Mouse (Mus musculus) forebrain, embryonic 14.5 days (tissue): ENCODE data around the gene Shisa5. TPM values are rescaled to one million over a fixed set of nuclear protein-coding genes. Genes with fewer than 3 reads are reported as not detected.
A peak's percentile ranks its signal among the peaks of the same experiment; 100 is the strongest.

Source experiments
- ATAC-seq: fragments of 200-750 bp; cut with Nextera tagmentation; 2 replicates; pipeline ENCODE4 v1.8.0; 2017; ENCODE audit warnings: mild to moderate bottlenecking, moderate library complexity
- DNase-seq: peaks from one replicate; pipeline ENCODE4 v3.0.0-alpha.2; 2015; ENCODE audit warnings: low spot score
- H3K27ac ChIP-seq: fragments of 300-500 bp; sonication (generic); 2 replicates; pipeline ENCODE4 v1.5.1; 2014; ENCODE audit warnings: low read depth, mild to moderate bottlenecking, control low read depth, low read length, moderate library complexity
- H3K27me3 ChIP-seq: fragments of 300-500 bp; sonication (generic); replicated peaks from 2 replicates; pipeline ENCODE4 v1.6.1; 2014; ENCODE audit warnings: low read length, control low read depth, mixed read lengths; ENCODE audit not compliant: control insufficient read depth, insufficient read depth
- H3K36me3 ChIP-seq: fragments of 300-500 bp; sonication (generic); 2 replicates; pipeline ENCODE4 v1.6.1; 2014; ENCODE audit warnings: low read length, control low read depth; ENCODE audit not compliant: control insufficient read depth, insufficient read depth
- H3K4me1 ChIP-seq: fragments of 300-500 bp; sonication (generic); 2 replicates; pipeline ENCODE4 v1.6.1; 2014; ENCODE audit warnings: antibody characterized with exemption, low read length, control low read depth; ENCODE audit not compliant: control insufficient read depth, insufficient read depth
- H3K4me2 ChIP-seq: fragments of 300-500 bp; sonication (generic); 2 replicates; pipeline ENCODE4 v1.6.1; 2014; ENCODE audit warnings: mild to moderate bottlenecking, control low read depth, low read length
- H3K4me3 ChIP-seq: fragments of 300-500 bp; sonication (generic); 2 replicates; pipeline ENCODE4 v1.5.1; 2014; ENCODE audit warnings: low read depth, low read length, control low read depth
- H3K9ac ChIP-seq: fragments of 300-500 bp; sonication (generic); 2 replicates; pipeline ENCODE4 v1.6.1; 2014; ENCODE audit warnings: mild to moderate bottlenecking, low read length, control low read depth, moderate library complexity
- H3K9me3 ChIP-seq: fragments of 300-500 bp; sonication (generic); replicated peaks from 2 replicates; pipeline ENCODE4 v1.6.1; 2016; ENCODE audit warnings: low read length, control low read depth, mixed read lengths; ENCODE audit not compliant: control insufficient read depth
- WGBS: fragments of 180-500 bp; shearing (Covaris S2); extraction: QIAGEN DNeasy Blood & Tissue Kit; methylation state at CpG from one replicate; pipeline ENCODE4 v1.1.7; 2014; 5-methylcytosine and 5-hydroxymethylcytosine counted together
- polyA plus RNA-seq: library from polyadenylated mRNA; unstranded; fragments of >200 nt; fragmentation: Nextera tagmentation; extraction: Ambion mirVana; gene quantifications from 2 replicates; pipeline ENCODE4 v1.2.1, GENCODE M21; 2014

Gene Shisa5
- polyA plus RNA-seq, result 40.8 and 48.9 TPM in 2 replicates

DNA sequence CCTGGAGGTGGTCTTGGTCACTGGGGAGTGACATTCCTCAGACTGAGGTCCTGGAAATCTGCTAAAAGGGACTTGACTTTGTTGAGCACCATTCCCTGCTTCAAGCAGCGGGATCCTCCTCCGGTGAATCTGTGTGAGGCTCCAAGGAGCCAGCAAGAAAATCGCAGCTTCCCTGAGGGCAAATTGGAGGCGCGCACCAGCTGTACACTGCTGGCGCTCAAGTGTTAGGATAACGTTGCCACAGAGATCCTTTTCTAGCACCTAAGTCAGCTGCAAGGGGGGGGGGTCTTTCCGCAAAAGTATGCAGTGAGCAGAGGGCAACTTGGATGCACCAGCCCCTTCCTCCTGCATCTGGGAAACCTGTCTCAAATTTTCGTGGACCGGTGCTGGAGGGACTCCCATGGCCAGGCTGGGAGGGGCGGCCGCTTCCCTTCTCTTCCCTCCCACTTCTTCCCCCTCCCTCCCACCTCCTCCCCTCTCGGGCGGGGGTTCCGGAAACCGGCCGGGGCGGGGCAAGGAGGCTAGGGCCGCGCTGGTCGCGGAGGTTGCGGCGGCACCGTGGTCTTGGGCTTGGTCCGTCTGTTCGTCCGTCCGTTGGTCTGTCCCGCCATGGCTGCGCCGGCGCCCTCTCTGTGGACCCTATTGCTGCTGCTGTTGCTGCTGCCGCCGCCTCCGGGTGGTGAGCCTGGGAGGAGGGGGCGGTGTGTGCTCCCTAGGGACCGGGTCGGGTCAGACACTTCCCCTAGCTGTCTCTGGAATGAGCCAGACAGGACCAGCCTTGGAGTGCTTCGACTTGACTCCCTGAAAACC is at the start of gene Shisa5:
Gene Shisa5, plus strand, starts transcription at position 480 of the 810 bp plus-strand sequence.
- peak; percentile 65 for DNase-seq
- Histone ChIP-seq H3K4me2 (peak within 1 kb of the TSS; percentile 88), H3K9me3 (no peaks in the 10 kb centered on the region), H3K4me1 (peaks cover 5% of the 10 kb centered on the region), H3K36me3 (no peaks in the 10 kb centered on the region), H3K9ac (peak within 1 kb of the TSS; percentile 73), H3K27me3 (no peaks in the 10 kb centered on the region), H3K4me3 (peak within 1 kb of the TSS; percentile 51), H3K27ac (no peak within 1 kb of the TSS)
- WGBS, result under 1% methylated on average over 39 of the region's 40 CpGs
- peak; percentile 82 for ATAC-seq

DNA sequence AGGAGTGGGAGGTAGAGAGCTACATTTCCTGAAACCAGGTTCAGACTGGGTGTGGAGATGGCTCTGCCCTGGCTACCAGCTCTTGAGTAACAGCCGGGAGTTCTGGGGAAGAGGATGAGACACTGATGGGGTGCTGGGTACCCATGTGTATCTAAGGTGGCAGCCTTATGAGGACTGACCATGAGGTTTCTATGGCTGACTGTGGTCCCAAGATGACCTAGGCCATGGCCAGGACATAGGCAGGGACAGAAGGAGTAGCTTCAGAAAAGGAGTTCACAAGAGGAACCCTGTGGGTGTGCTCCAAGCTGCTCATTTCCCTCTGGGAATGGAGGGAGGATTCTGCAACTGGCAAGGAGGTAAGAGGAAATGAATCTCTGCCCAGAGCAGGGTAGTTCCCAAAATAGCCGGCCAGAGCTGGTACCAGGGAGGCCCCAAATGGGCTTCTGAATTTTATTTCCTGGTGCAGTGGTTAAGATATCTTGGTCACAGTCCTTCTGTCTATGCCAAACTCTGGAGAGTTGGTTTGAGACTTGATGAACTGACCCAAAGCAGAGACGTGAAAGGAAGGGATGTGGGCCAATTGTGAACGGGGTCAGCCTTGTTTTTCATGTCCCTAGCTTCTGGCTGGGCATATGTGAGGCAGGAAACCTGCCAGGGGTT is 48.4 kb upstream of the Shisa5 start:
- H3K4me1 ChIP-seq, result peaks cover 9% of the 10 kb centered on the region
- no peaks in the 10 kb centered on the region for H3K9me3 ChIP-seq
- H3K4me2 ChIP-seq, result no peak overlapping the region
- ATAC-seq, result no peak
- no peak overlapping the region for H3K9ac ChIP-seq
- H3K36me3 ChIP-seq, result no peaks in the 10 kb centered on the region
- DNase-seq, result no peak
- WGBS, result 81% methylated on average over 4 of the region's 4 CpGs
- H3K27me3 ChIP-seq, result no peaks in the 10 kb centered on the region
- no peak overlapping the region for H3K27ac ChIP-seq
- H3K4me3 ChIP-seq, result no peak overlapping the region

- no peak overlapping the region for H3K4me2 ChIP-seq
Measured at GRCm38 (mm10) chr9:108990462-108990820, 47.9 kb upstream of the Shisa5 start.

GRCm38 (mm10) chr9:108991428-108992084 is 46.8 kb upstream of the Shisa5 start, which contains the start of gene Pfkfb4:
Gene Pfkfb4, plus strand, starts transcription at chr9:108991778.
- Histone ChIP-seq H3K27me3 (no peaks in the 10 kb centered on the region), H3K9me3 (no peaks in the 10 kb centered on the region), H3K4me3 (peak within 1 kb of the TSS; percentile 54), H3K4me1 (peaks cover 9% of the 10 kb centered on the region), H3K4me2 (peak within 1 kb of the TSS; percentile 77), H3K9ac (peak within 1 kb of the TSS; percentile 69), H3K27ac (peak within 1 kb of the TSS; percentile 75), H3K36me3 (no peaks in the 10 kb centered on the region)
- 2% methylated on average over 31 of the region's 31 CpGs for WGBS
- peak; percentile 100 for DNase-seq
- peak; percentile 96 for ATAC-seq

More at GRCm38 (mm10) chr9:108990462-108990820, 47.9 kb upstream of the Shisa5 start:
- DNase-seq, result no peak
- H3K27me3 ChIP-seq, result no peaks in the 10 kb centered on the region
- H3K4me1 ChIP-seq, result peaks cover 9% of the 10 kb centered on the region
- no peak overlapping the region for H3K4me3 ChIP-seq
- no peak overlapping the region for H3K27ac ChIP-seq
- H3K9me3 ChIP-seq, result no peaks in the 10 kb centered on the region
- H3K9ac ChIP-seq, result no peak overlapping the region
- no peak for ATAC-seq
- 49% methylated on average over 7 of the region's 7 CpGs for WGBS
- H3K36me3 ChIP-seq, result no peaks in the 10 kb centered on the region

- Histone ChIP-seq H3K4me1 (peaks cover 9% of the 10 kb centered on the region), H3K4me3 (peak overlapping the region; percentile 54), H3K27me3 (no peaks in the 10 kb centered on the region), H3K36me3 (no peaks in the 10 kb centered on the region), H3K9ac (peak overlapping the region; percentile 69), H3K27ac (no peak overlapping the region), H3K9me3 (no peaks in the 10 kb centered on the region), H3K4me2 (peak overlapping the region; percentile 77)
- DNase-seq (no peak), ATAC-seq (peak; percentile 21; the same call in 1 of the 2 replicates)
- 7% methylated on average over 18 of the region's 18 CpGs for WGBS
Measured at GRCm38 (mm10) chr9:108992085-108992469, 46.3 kb upstream of the Shisa5 start.

GRCm38 (mm10) chr9:108992620-108993361 is 45.6 kb upstream of the Shisa5 start:
- DNase-seq (no peak), ATAC-seq (no peak)
- H3K27ac ChIP-seq, result no peak overlapping the region
- no peak overlapping the region for H3K9ac ChIP-seq
- no peaks in the 10 kb centered on the region for H3K27me3 ChIP-seq
- peaks cover 9% of the 10 kb centered on the region for H3K4me1 ChIP-seq
- H3K4me2 ChIP-seq, result peak overlapping the region; percentile 77
- no peaks in the 10 kb centered on the region for H3K9me3 ChIP-seq
- WGBS, result 87% methylated on average over 9 of the region's 9 CpGs
- H3K4me3 ChIP-seq, result peak overlapping the region; percentile 54
- H3K36me3 ChIP-seq, result no peaks in the 10 kb centered on the region

DNA sequence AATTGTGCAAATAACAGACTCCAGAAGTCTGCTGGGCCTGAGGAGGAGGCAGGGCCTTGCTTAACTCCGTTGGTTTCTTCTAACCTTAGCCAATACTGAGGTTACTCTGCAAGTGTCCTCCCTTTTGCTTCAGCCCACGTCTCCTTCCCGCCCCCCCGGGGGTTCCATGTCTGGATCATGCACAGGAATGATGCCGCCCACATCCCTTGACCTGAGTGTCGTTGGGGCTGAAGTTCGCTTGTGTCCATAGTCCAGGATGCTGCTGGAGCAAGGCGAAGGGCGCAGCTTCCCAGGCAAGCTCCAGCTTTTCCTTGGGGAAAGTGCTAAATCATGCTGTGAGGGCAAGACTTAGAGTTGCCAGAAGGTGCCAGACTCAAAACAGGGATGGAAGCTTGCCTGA is 42.0 kb upstream of the Shisa5 start:
- Histone ChIP-seq H3K27me3 (no peaks in the 10 kb centered on the region), H3K4me3 (no peak overlapping the region), H3K4me1 (peaks cover 5% of the 10 kb centered on the region), H3K9ac (no peak overlapping the region), H3K27ac (no peak overlapping the region), H3K4me2 (no peak overlapping the region), H3K36me3 (no peaks in the 10 kb centered on the region), H3K9me3 (no peaks in the 10 kb centered on the region)
- DNase-seq (no peak), ATAC-seq (no peak)
- WGBS, result 83% methylated on average over 9 of the region's 9 CpGs

GRCm38 (mm10) chr9:108998287-108999166 is 39.8 kb upstream of the Shisa5 start:
- Histone ChIP-seq H3K9me3 (no peaks in the 10 kb centered on the region), H3K27ac (no peak overlapping the region), H3K4me3 (no peak overlapping the region), H3K36me3 (0 out of 2 replicates have a peak, but pooled peaks cover 3% of the 10 kb centered on the region), H3K9ac (no peak overlapping the region), H3K27me3 (no peaks in the 10 kb centered on the region), H3K4me2 (no peak overlapping the region), H3K4me1 (no peaks in the 10 kb centered on the region)
- WGBS, result 85% methylated on average over 19 of the region's 19 CpGs
- no peak for ATAC-seq
- DNase-seq, result no peak
